Mouse (Mus musculus): Measurements from ENCODE around the gene Alox12. TPM values are rescaled to one million over a fixed set of nuclear protein-coding genes. Genes with fewer than 3 reads are reported as not detected.

The Alox12 gene
- 0.57 to 0.64 TPM in 2 of 4 replicates, not detected in the others for total RNA-seq (2023; ENCODE audit: inconsistent age)

DNA sequence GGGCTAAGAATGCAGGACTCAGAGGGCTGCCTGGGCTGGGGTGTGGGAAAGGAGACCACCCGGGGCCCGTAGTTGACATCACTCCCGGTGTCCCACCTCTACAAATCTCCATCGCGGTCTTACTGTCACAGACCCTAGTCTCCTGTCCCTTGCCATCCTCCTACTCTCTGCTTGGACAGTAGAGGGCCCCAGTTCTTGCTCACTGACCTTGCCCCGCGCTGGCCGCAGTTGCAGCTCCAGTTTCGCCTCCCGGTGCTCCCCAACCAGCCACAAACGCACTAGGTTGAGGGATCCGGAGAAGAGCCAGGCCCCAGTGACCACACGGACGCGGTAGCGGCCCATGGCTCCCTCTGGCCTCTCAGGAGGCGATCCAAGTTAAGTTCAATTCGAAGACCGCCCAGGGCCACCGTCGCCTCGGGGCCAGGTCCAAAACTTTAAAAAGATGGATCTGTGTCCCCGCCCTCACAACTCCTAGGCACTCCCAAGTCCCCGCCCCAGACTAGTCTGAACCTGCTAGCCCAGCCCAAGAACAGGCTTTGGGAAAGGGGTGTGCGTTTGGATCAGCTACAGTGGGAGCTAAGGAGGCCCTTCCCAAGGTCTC, at the start of gene Alox12:
TSS of gene Alox12 (minus strand) at position 423 of the 601 bp plus-strand sequence.

DNA sequence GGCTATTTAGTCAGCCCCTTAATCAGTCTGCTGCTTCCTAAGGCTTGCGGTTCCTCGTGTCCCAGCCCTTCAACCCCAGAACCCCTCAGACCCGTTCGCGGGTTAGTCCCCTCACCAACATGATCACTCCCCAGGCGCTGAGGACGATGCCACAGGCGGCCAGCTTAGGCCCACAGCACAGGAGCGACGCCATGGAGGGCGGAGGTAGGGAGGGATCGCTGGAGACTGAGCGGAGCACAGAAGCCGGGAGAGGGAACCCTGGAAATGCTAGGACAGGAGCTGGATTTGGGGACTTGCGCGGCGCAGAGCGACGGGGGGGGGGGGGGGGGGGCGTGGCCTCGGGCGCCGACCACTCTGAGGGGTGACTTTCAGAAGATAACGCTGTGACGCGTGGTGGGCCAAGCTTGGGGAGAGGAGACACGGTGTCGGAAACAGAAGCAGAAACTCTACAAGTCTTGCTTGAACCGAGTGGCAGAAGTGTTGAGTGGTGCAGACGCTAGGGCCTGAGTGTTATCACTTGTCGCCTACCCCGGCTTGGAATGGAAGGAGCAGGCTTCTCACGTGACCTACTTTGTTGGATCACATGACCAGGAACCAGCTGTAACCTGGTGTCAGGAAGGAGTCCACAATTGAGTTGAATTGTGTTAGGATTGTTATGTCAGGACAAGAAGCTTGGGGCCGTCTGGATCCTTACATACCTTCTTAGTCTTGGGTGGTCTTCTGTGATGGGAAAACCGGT, 15.4 kb downstream of the Alox12 start, which contains the start of the genes Gm21988 and Rnasek:
TSS of gene Gm21988 (minus strand) at position 290 of the 739 bp plus-strand sequence.
TSS of gene Rnasek (minus strand) at position 302 of the 739 bp plus-strand sequence.

GRCm38 (mm10) chr11:70237457-70238167, 17.5 kb downstream of the Alox12 start, which contains the start of gene 0610010K14Rik:
Gene 0610010K14Rik, minus strand, starts transcription at chr11:70237914.

GRCm38 (mm10) chr11:70229260-70230010, 25.7 kb downstream of the Alox12 start, which contains the start of gene Bcl6b:
Gene Bcl6b, minus strand, starts transcription at chr11:70229798.

DNA sequence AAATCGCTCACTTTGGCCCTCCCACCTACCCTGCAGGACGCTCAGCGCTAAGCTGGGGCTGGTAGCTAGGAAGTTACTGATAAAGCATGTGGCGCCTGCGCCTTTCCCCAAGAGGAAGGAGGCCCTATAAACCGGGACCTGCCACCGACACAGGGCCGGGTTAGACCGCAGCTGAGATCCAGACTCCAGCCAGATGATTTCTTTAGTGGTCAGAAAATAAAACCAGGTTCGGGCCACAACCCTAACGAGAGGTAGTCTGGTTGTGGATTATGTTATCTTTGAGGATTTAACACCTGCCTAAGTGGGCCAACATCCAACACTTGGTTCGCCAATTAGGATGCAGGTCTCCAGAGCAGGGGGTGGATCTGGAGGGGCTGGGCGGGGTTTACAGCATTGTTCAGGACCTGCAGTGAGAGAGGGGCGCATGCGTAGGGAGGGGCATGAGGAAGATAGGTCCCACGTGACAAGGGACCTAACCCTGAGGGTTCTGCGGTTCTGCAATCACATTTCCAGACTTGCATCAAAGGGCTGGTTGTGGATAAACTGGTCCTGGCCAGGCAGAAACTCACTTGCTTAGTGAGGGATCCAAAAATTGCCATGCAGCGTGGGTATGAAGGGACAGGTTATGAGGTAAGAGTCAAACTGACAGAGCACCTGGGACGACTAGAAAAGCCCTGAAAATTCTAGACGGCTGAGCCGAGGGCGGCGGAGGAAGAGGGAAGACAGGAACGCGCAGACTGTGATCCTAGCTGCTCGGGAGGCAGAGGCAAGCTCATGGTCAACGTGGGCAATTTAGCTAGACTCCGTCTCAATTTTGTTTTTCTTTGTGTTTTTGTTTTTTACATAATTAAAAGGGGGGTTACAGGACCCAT, 34.2 kb downstream of the Alox12 start, which contains the start of gene Slc16a13:
TSS of gene Slc16a13 (minus strand) at position 334 of the 872 bp plus-strand sequence.

GRCm38 (mm10) chr11:70212423-70212822, 42.7 kb downstream of the Alox12 start, which contains the start of gene Slc16a11:
Gene Slc16a11, plus strand, starts transcription at chr11:70212752.

Other genes with a start within 250 kb of the Alox12 start
- 53.0 to 60.7 TPM (median 59.3 TPM) in 4 replicates for gene Acadvl, start 239.9 kb downstream of the Alox12 start, total RNA-seq (2023; ENCODE audit: inconsistent age)
- gene Dlg4, start 238.4 kb downstream of the Alox12 start, total RNA-seq (2023; ENCODE audit: inconsistent age) = 3.5 to 5.4 TPM (median 4.2 TPM) in 4 replicates
- gene Asgr1, start 201.3 kb downstream of the Alox12 start, total RNA-seq (2023; ENCODE audit: inconsistent age) = not detected in 4 replicates
- not detected in 4 replicates for gene Asgr2, start 162.7 kb downstream of the Alox12 start, total RNA-seq (2023; ENCODE audit: inconsistent age)
- not detected in 4 replicates for gene Mgl2, start 125.0 kb downstream of the Alox12 start, total RNA-seq (2023; ENCODE audit: inconsistent age)
- gene Clec10a, start 99.2 kb downstream of the Alox12 start, total RNA-seq (2023; ENCODE audit: inconsistent age) = 0.57 TPM in 1 of 4 replicates, not detected in the others
- not detected in 4 replicates for gene Slc16a11, start 42.6 kb downstream of the Alox12 start, total RNA-seq (2023; ENCODE audit: inconsistent age)
- gene Slc16a13, start 34.3 kb downstream of the Alox12 start, total RNA-seq (2023; ENCODE audit: inconsistent age) = 1.8 to 2.3 TPM (median 2.1 TPM) in 4 replicates
- gene Bcl6b, start 25.6 kb downstream of the Alox12 start, total RNA-seq (2023; ENCODE audit: inconsistent age) = 0.45 to 1.1 TPM (median 0.85 TPM) in 4 replicates
- 62.4 to 92.8 TPM (median 71.3 TPM) in 4 replicates for gene 0610010K14Rik, start 17.4 kb downstream of the Alox12 start, total RNA-seq (2023; ENCODE audit: inconsistent age)
- gene Gm21988, start 15.5 kb downstream of the Alox12 start, total RNA-seq (2023; ENCODE audit: inconsistent age) = 4.4 to 9.6 TPM (median 7.2 TPM) in 4 replicates
- 73.2 to 81.6 TPM (median 73.8 TPM) in 4 replicates for gene Rnasek, start 15.5 kb downstream of the Alox12 start, total RNA-seq (2023; ENCODE audit: inconsistent age)
- gene Alox12e, start 67.3 kb upstream of the Alox12 start, total RNA-seq (2023; ENCODE audit: inconsistent age) = not detected in 4 replicates
- 0.21 to 1.9 TPM (median 0.26 TPM) in 3 of 4 replicates, not detected in the other for gene Alox15, start 96.7 kb upstream of the Alox12 start, total RNA-seq (2023; ENCODE audit: inconsistent age)
- gene Pelp1, start 154.7 kb upstream of the Alox12 start, total RNA-seq (2023; ENCODE audit: inconsistent age) = 26.4 to 29.9 TPM (median 28.0 TPM) in 4 replicates
- 93.3 to 103 TPM (median 98.7 TPM) in 4 replicates for gene Arrb2, start 177.3 kb upstream of the Alox12 start, total RNA-seq (2023; ENCODE audit: inconsistent age)
- gene Med11, start 196.6 kb upstream of the Alox12 start, total RNA-seq (2023; ENCODE audit: inconsistent age) = 39.8 to 46.9 TPM (median 43.4 TPM) in 4 replicates
- 1.3 to 2.1 TPM (median 1.4 TPM) in 4 replicates for gene Zmynd15, start 204.1 kb upstream of the Alox12 start, total RNA-seq (2023; ENCODE audit: inconsistent age)
- 6.6 to 9.3 TPM (median 7.2 TPM) in 4 replicates for gene Cxcl16, start 204.6 kb upstream of the Alox12 start, total RNA-seq (2023; ENCODE audit: inconsistent age)
- gene Tm4sf5, start 249.9 kb upstream of the Alox12 start, total RNA-seq (2023; ENCODE audit: inconsistent age) = not detected in 4 replicates

All from B cell, adult (primary cell).